Mouse (Mus musculus): Measurements from ENCODE around the gene Eps15l1. TPM values are rescaled to one million over a fixed set of nuclear protein-coding genes. Genes with fewer than 3 reads are reported as not detected.

The Eps15l1 gene
- polyA plus RNA-seq, 1 experiment from 2014 or later: 71.8 TPM

- Histone ChIP-seq H3K4me1 (replicated peaks) (no peaks in the 10 kb centered on the region), H3K36me3 (peaks cover 30% of the 10 kb centered on the region; the same call in 1 of the 2 replicates), H3K4me2 (no peak overlapping the region), H3K9me3 (no peaks in the 10 kb centered on the region), H3K27ac (no peak overlapping the region), H3K9ac (replicated peaks) (no peak overlapping the region), H3K4me3 (replicated peaks) (no peak overlapping the region), H3K27me3 (no peaks in the 10 kb centered on the region)
- 66% methylated on average over 3 of the region's 3 CpGs for WGBS
- no peak for ATAC-seq (ENCODE audit: insufficient number of reproducible peaks, insufficient read depth, low FRiP score, low TSS enrichment, low read depth)
Observed at GRCm38 (mm10) chr8:72409443-72409842, 11.8 kb downstream of the Eps15l1 start.

GRCm38 (mm10) chr8:72407878-72408277 is 13.4 kb downstream of the Eps15l1 start:
- ATAC-seq (ENCODE audit: insufficient number of reproducible peaks, insufficient read depth, low FRiP score, low TSS enrichment, low read depth): no peak
- no peaks in the 10 kb centered on the region for H3K4me1 ChIP-seq (replicated peaks)
- H3K4me3 ChIP-seq (replicated peaks): no peak overlapping the region
- no peak overlapping the region for H3K9ac ChIP-seq (replicated peaks)
- WGBS: 86% methylated on average over 1 of the region's 1 CpGs
- H3K27ac ChIP-seq: no peak overlapping the region
- no peaks in the 10 kb centered on the region for H3K9me3 ChIP-seq
- peaks cover 18% of the 10 kb centered on the region; the same call in 1 of the 2 replicates for H3K36me3 ChIP-seq
- H3K27me3 ChIP-seq: no peaks in the 10 kb centered on the region
- H3K4me2 ChIP-seq: no peak overlapping the region

- no peak overlapping the region for H3K9ac ChIP-seq (replicated peaks)
- H3K4me1 ChIP-seq (replicated peaks): 0 out of 2 replicates have a peak, but pooled peaks cover 3% of the 10 kb centered on the region
- H3K9me3 ChIP-seq: no peaks in the 10 kb centered on the region
- ATAC-seq (ENCODE audit: insufficient number of reproducible peaks, insufficient read depth, low FRiP score, low TSS enrichment, low read depth): no peak
- no peak overlapping the region for H3K4me2 ChIP-seq
- 94% methylated on average over 3 of the region's 3 CpGs for WGBS
- no peak overlapping the region for H3K4me3 ChIP-seq (replicated peaks)
- H3K27ac ChIP-seq: no peak overlapping the region
- H3K27me3 ChIP-seq: no peaks in the 10 kb centered on the region
- peaks cover 26% of the 10 kb centered on the region for H3K36me3 ChIP-seq
Observed at GRCm38 (mm10) chr8:72402981-72403380, 18.3 kb downstream of the Eps15l1 start.

- no peak overlapping the region for H3K4me2 ChIP-seq
- no peak overlapping the region for H3K4me3 ChIP-seq (replicated peaks)
- no peak for ATAC-seq (ENCODE audit: insufficient number of reproducible peaks, insufficient read depth, low FRiP score, low TSS enrichment, low read depth)
- H3K9ac ChIP-seq (replicated peaks): no peak overlapping the region
- no peaks in the 10 kb centered on the region for H3K27me3 ChIP-seq
- whole genome bisulfite sequencing: 93% methylated on average over 1 of the region's 1 CpGs
- H3K9me3 ChIP-seq: no peaks in the 10 kb centered on the region
- peaks cover 38% of the 10 kb centered on the region for H3K36me3 ChIP-seq
- 0 out of 2 replicates have a peak, but pooled peaks cover 3% of the 10 kb centered on the region for H3K4me1 ChIP-seq (replicated peaks)
- H3K27ac ChIP-seq: no peak overlapping the region
Observed at GRCm38 (mm10) chr8:72401381-72401780, 19.9 kb downstream of the Eps15l1 start.

GRCm38 (mm10) chr8:72385737-72386136 is 35.5 kb downstream of the Eps15l1 start:
- Histone ChIP-seq H3K4me3 (replicated peaks) (no peak overlapping the region), H3K9ac (replicated peaks) (no peak overlapping the region), H3K27ac (no peak overlapping the region), H3K27me3 (no peaks in the 10 kb centered on the region), H3K9me3 (no peaks in the 10 kb centered on the region), H3K36me3 (peaks cover 99% of the 10 kb centered on the region), H3K4me2 (no peak overlapping the region), H3K4me1 (replicated peaks) (no peaks in the 10 kb centered on the region)
- ATAC-seq (ENCODE audit: insufficient number of reproducible peaks, insufficient read depth, low FRiP score, low TSS enrichment, low read depth): no peak
- WGBS: 95% methylated on average over 2 of the region's 2 CpGs

- Histone ChIP-seq H3K36me3 (peaks cover 100% of the 10 kb centered on the region), H3K27ac (no peak overlapping the region), H3K27me3 (no peaks in the 10 kb centered on the region), H3K4me3 (replicated peaks) (no peak overlapping the region), H3K9ac (replicated peaks) (no peak overlapping the region), H3K4me2 (no peak overlapping the region), H3K4me1 (replicated peaks) (no peaks in the 10 kb centered on the region), H3K9me3 (no peaks in the 10 kb centered on the region)
- WGBS: 62% methylated on average over 5 of the region's 5 CpGs
- ATAC-seq (ENCODE audit: insufficient number of reproducible peaks, insufficient read depth, low FRiP score, low TSS enrichment, low read depth): no peak
Observed at GRCm38 (mm10) chr8:72382395-72382794, 38.9 kb downstream of the Eps15l1 start.

GRCm38 (mm10) chr8:72380656-72381055 is 40.6 kb downstream of the Eps15l1 start:
- no peaks in the 10 kb centered on the region for H3K27me3 ChIP-seq
- no peak for ATAC-seq (ENCODE audit: insufficient number of reproducible peaks, insufficient read depth, low FRiP score, low TSS enrichment, low read depth)
- no peak overlapping the region for H3K4me2 ChIP-seq
- no peaks in the 10 kb centered on the region for H3K9me3 ChIP-seq
- no peak overlapping the region for H3K27ac ChIP-seq
- H3K36me3 ChIP-seq: peaks cover 100% of the 10 kb centered on the region
- 91% methylated on average over 8 of the region's 8 CpGs for WGBS
- H3K4me1 ChIP-seq (replicated peaks): no peaks in the 10 kb centered on the region
- no peak overlapping the region for H3K9ac ChIP-seq (replicated peaks)
- no peak overlapping the region for H3K4me3 ChIP-seq (replicated peaks)

GRCm38 (mm10) chr8:72376900-72377299 is 44.4 kb downstream of the Eps15l1 start:
- H3K9me3 ChIP-seq: no peaks in the 10 kb centered on the region
- H3K4me1 ChIP-seq (replicated peaks): no peaks in the 10 kb centered on the region
- H3K4me3 ChIP-seq (replicated peaks): no peak overlapping the region
- H3K27me3 ChIP-seq: no peaks in the 10 kb centered on the region
- no peak overlapping the region for H3K4me2 ChIP-seq
- H3K9ac ChIP-seq (replicated peaks): no peak overlapping the region
- ATAC-seq (ENCODE audit: insufficient number of reproducible peaks, insufficient read depth, low FRiP score, low TSS enrichment, low read depth): no peak
- WGBS: 88% methylated on average over 2 of the region's 2 CpGs
- no peak overlapping the region for H3K27ac ChIP-seq
- H3K36me3 ChIP-seq: peaks cover 98% of the 10 kb centered on the region

- H3K4me2 ChIP-seq: no peak overlapping the region
- no peaks in the 10 kb centered on the region for H3K9me3 ChIP-seq
- no peak overlapping the region for H3K4me3 ChIP-seq (replicated peaks)
- 90% methylated on average over 5 of the region's 5 CpGs for WGBS
- H3K4me1 ChIP-seq (replicated peaks): no peaks in the 10 kb centered on the region
- no peaks in the 10 kb centered on the region for H3K27me3 ChIP-seq
- peaks cover 98% of the 10 kb centered on the region for H3K36me3 ChIP-seq
- ATAC-seq (ENCODE audit: insufficient number of reproducible peaks, insufficient read depth, low FRiP score, low TSS enrichment, low read depth): no peak
- no peak overlapping the region for H3K27ac ChIP-seq
- H3K9ac ChIP-seq (replicated peaks): no peak overlapping the region
Observed at GRCm38 (mm10) chr8:72376309-72376708, 45.0 kb downstream of the Eps15l1 start.

GRCm38 (mm10) chr8:72375161-72375560 is 46.1 kb downstream of the Eps15l1 start:
- no peak for ATAC-seq (ENCODE audit: insufficient number of reproducible peaks, insufficient read depth, low FRiP score, low TSS enrichment, low read depth)
- WGBS: 87% methylated on average over 5 of the region's 5 CpGs
- H3K4me1 ChIP-seq (replicated peaks): no peaks in the 10 kb centered on the region
- peaks cover 98% of the 10 kb centered on the region for H3K36me3 ChIP-seq
- no peaks in the 10 kb centered on the region for H3K9me3 ChIP-seq
- H3K4me2 ChIP-seq: no peak overlapping the region
- no peak overlapping the region for H3K9ac ChIP-seq (replicated peaks)
- H3K27me3 ChIP-seq: no peaks in the 10 kb centered on the region
- H3K4me3 ChIP-seq (replicated peaks): no peak overlapping the region
- H3K27ac ChIP-seq: no peak overlapping the region

GRCm38 (mm10) chr8:72372311-72372710 is 48.9 kb downstream of the Eps15l1 start:
- Histone ChIP-seq H3K27ac (no peak overlapping the region), H3K4me1 (replicated peaks) (no peaks in the 10 kb centered on the region), H3K4me2 (no peak overlapping the region), H3K36me3 (peaks cover 98% of the 10 kb centered on the region), H3K9me3 (no peaks in the 10 kb centered on the region), H3K4me3 (replicated peaks) (no peak overlapping the region), H3K9ac (replicated peaks) (no peak overlapping the region), H3K27me3 (no peaks in the 10 kb centered on the region)
- no peak for ATAC-seq (ENCODE audit: insufficient number of reproducible peaks, insufficient read depth, low FRiP score, low TSS enrichment, low read depth)
- WGBS: 90% methylated on average over 4 of the region's 4 CpGs

- no peaks in the 10 kb centered on the region for H3K4me1 ChIP-seq (replicated peaks)
- H3K27me3 ChIP-seq: no peaks in the 10 kb centered on the region
- H3K9me3 ChIP-seq: no peaks in the 10 kb centered on the region
- ATAC-seq (ENCODE audit: insufficient number of reproducible peaks, insufficient read depth, low FRiP score, low TSS enrichment, low read depth): no peak
- H3K4me3 ChIP-seq (replicated peaks): no peak overlapping the region
- H3K4me2 ChIP-seq: no peak overlapping the region
- H3K27ac ChIP-seq: no peak overlapping the region
- H3K36me3 ChIP-seq: peaks cover 98% of the 10 kb centered on the region
- no peak overlapping the region for H3K9ac ChIP-seq (replicated peaks)
- WGBS: 94% methylated on average over 3 of the region's 3 CpGs
Observed at GRCm38 (mm10) chr8:72371356-72371755, 49.9 kb downstream of the Eps15l1 start.

Measured in limb, embryonic 12.5 days (tissue).